Mouse (Mus musculus) thymus, postnatal 25 days (tissue): ENCODE measurements around the gene Pld1.
A peak's percentile ranks its signal among the peaks of the same experiment; 100 is the strongest.

Source experiments
- DNase-seq: peaks from one replicate; pipeline ENCODE4 v3.0.0; 2022

Gene Pld1

DNA sequence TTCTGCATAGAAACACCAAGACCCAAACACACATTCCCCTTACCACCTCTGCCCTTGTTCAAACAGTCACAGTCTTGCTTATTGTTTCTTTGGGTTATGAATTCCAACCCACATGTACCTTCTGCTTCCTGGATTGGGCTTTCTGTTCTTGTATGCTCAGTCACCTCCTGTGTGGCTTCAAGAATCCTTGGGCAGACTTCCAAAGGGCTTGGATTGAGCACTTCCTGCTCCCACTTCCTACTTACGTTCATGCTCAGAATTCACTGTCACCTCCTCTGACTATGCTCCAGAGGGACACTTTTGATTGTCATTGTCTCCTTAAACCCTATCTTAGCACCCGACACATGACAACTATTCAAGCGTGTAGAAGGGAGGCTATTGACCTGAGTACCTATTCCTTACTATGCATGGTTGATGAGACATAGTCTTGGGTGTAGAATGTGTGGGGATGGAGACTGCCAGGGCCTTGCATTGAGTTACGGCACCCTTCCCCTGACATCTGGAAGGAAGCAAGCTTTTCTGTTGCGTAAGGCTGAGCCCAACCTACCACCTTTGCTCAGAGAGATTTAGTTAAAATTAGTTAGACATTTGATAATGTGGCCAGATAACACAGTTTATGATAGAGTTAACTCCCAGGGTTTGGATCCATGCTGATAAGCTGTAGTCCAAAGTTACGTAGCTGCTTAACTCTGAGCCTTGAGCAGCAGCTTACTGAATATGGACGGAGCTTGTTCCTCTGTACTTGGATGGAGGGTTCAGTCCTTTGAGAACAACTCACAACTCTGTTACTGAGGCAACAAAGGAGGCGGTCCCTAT is 55.9 kb downstream of the Pld1 start:
- no peak for DNase-seq

DNA sequence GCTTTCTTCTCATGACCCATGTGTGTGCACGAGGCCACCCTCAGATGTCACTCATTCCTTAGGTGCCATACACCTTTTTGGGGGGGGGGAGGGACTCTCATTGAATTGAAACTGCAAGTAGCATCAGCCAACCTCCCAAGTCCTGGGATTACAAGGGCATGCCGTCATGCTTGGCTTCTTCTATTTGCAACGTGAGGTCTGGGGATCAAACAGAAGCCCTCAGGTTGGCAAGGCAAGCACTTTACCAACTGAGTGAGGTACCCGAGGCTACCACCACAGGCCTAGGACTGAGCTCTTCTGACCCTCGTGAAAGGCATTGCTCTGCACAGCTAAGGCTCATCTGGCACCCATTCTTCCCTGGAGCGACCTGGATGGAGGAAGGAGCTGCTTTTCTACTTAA is 65.8 kb downstream of the Pld1 start:
- DNase-seq, result no peak

DNA sequence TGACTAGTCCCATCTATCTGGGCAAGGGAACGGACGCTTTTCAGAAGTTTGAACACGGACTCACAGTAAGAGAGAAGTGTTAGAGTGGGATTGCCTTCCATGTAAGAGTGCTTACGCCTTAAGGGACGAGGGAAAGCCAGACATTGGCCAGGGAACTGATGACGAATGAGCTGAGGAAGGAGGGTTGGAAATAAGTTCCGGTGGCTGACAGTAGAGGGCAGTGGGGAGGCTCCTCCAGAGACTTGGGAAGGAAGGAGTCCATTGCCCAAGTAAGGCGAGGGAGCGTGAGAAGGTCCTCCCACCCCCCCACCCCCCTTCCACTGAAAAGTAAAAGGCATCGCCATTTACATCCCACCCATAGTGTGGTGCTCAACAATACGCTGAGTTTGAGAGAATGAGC is 69.2 kb downstream of the Pld1 start:
- DNase-seq, result no peak

DNA sequence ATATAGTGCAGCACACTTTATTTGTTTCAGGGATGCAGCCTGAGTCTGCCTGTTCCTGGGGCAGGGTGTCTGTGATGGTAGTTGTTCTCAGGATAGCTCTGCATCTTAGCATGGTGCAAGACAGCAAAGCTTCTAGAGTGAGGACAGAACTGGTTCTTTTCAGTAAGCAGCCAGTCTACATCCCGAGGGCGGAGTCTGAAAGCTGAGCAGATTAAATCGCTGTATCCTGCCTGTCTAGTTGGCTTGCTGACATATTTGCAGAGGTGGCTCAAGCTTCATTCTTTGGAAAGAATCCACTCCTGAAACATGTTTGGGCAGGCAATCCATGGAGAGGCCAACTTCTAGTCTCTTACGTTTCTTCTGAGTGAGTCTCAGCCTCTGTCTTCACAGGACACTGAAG is 69.9 kb downstream of the Pld1 start:
- no peak for DNase-seq

DNA sequence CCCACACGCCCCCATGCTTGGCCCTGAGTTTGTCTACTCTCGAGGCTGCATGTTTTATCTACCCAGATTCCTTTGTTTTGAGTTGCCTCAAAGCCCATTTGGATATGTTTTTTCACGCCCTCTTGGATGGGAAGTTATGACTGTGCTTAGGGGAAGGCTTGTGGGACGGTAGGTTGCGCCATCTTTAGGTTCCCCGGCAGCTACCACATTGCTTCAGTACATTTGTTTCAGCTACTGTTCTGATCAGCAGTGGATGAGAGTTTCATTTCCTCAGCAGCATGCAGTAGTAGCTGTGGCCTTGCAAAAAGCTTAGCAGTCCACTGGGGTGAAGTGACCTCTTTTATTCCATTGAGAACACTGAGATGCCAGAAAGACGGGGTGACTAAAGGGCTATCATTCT is 73.7 kb downstream of the Pld1 start:
- no peak for DNase-seq

DNA sequence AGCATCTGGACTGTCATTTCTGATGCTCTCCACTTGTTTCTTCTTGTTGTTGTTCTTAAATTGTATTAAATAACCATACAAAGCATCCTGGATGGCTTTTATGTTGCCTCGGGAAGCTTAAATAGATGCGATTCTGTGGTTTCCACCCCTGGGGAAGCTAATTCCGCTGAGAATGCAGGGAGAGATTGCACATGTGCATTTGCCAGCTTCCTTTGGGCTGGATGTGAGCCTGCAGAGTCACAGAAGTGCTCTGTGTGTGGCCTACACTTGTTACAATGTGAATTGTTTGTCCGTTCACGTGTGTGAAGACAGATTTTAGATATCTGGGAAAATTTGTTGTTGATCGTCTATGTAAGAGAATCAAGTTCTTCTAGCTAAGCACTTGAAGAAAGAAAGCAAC is 74.9 kb downstream of the Pld1 start:
- DNase-seq, result no peak

DNA sequence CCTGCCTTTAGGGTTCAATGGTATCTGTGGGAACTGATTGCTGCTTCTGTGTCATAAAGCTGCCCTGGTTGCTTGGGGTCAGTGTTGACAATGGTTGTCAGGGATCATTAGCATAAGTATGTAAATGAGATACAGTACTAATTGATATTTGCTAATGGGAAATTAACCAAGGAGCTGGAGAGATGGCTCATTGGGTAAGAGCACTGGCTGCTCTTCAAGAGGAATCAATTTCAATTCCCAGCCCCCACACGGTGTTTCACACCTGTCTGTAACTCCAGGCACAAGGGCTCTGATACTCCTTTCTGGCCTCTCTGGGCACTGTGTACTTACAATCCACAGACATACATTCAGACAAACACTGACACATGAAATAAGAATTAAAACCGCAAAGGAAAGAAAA is 78.5 kb downstream of the Pld1 start:
- DNase-seq, result no peak

DNA sequence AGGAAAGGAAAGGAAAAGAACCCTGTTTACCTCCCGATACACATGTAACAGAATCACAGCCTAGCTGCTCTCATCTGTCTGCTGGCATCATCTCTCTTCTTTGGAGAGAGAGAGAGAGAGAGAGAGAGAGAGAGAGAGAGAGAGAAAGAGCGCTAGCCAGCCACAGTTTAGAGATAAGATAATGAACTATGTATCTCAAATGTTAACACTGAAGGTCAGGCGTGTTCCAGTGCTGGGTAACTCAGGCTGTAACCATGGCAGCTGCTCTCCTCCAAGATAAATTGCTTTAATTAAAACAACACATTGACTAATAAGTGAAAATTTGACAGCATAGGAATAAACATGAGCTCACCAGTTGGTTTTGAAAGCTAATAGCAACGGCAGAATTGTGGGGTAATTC is 81.2 kb downstream of the Pld1 start:
- no peak for DNase-seq

DNA sequence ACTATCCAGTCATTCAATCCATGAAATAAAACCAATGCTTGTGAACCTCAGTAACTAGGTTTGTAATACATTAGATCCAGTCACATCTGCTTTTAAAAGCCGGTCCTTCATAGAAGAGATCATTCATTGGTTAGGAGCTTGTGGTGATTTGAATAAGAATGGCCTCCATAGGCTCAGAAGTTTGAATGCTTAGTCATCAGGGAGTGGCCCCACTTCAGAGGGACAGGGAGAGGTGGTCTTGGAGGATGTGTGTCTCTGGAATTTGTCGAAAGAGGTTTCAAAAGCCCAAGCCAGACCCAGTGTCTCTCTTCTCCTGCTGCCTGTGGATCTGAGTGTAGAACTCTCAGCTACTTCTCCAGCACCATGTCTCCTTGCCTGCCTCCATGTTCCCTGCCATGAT is 81.9 kb downstream of the Pld1 start:
- DNase-seq, result no peak

DNA sequence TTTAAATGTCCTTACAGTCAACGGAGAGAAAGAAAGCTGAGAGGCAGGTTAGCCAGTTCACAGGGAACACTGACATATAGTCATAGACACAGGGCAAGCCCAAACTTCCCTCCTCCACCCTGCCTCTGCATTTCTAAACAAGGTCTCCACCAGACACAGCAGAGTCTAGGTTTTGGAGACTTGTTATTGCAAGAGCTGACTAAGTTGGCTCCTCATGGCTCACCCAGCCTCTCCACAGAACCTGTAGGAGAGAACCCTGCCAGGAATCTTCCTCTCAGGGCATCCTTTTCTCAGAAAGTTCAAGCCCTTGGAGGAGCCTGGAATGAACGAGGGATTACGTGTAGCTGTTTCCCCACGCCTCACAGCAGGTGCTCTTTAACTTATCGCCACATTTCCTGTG is 83.7 kb downstream of the Pld1 start:
- no peak for DNase-seq

DNA sequence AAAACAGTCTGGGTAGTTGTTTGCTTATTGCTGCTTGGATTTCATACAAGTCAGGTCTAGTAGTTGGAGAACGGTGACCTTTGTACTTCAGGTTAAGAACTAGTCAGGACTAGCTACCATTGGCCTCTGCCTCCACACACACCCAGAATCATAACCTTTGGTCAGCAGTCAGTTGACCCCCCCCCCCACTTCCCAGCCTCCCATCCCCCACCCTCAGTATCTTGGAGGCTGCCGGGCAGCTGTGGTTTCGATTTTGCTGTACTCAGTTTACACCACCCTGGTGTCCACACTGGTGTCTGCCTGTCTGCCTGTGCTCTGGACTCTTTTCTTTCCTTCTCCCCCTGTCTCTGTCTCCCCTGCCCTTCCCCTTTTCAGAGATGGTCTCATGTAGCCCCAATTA is 88.4 kb downstream of the Pld1 start:
- no peak for DNase-seq

DNA sequence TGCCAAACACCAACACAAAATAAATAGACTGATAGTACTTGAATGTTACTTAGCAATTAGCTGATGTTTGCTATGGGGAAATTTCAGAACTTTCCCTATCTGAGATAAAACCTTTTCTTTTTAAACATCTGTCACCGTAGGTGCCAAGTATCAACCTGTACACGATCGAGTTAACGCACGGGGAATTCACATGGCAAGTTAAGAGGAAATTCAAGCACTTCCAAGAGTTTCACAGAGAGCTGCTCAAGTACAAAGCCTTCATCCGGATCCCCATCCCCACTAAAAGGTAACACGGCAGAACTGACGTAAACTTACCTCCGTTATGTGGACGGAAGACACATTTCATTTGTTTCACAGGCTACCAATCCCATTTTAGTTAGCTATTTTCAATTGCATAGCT is 90.0 kb downstream of the Pld1 start:
- no peak for DNase-seq

DNA sequence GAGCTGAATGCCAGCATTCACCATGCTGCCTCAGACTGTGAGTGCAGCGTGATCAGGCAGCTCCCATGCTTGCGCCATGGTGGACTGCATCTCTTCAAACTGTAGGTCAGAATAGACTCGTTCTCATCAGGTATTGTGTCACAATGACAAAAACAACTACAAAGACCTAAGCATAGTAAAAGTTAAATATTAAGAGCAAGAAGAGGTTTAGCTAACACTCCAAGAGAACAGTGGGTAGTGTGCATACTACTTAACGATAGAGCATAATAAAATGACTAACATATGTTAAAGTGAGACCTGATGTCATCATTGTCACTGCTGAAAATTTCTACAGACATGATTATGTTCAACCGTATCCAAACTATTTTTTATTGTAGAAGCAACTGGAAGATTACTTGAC is 92.4 kb downstream of the Pld1 start:
- DNase-seq, result no peak

DNA sequence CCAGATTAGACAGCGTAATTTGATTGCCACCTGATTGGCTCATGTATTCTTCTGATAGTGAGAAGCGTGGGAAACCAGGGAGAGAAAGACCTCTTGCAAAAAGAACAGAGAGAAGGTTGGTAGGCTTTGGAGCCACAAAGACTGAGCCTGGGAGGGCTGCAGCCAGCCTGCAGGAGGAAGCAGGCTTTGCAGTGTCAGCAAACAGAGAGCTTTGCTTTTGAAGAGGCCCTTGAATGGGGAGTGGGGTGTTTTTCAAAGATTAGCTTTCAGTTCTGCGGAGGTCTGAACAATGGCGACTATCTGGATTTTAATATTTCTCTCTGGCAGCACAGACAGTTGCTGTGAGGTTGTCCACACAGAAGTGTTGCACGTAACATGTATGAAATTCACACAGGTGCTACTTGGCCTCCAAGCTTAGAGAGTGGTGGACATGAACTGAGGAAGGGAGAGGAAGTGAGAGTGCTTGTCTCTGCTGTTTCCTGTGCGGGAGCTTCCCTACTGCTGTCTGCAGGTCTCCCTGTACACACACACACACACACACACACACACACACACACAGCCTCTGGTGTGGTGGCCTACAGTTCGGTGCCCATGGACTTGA is 93.2 kb downstream of the Pld1 start:
- peak; percentile 49 for DNase-seq

DNA sequence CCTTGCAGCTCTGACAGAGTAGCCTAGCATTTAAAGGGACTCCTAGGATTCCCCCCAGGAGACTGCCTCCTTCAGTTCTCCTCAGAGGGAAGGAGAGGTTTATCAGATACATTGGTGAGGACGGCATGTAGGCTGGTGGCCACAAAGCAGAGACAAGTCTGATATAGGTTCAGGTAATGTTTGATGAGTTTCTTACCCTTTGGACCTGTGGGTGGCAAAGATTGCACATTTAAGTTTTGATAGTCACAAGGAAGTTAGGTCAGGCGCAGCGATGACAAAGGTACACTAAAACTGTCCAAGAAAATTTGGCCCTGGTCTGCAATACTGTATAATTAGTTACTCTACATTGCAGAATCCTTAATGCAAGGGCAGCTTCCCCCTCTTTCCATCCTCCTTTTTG is 95.4 kb downstream of the Pld1 start:
- DNase-seq, result no peak

DNA sequence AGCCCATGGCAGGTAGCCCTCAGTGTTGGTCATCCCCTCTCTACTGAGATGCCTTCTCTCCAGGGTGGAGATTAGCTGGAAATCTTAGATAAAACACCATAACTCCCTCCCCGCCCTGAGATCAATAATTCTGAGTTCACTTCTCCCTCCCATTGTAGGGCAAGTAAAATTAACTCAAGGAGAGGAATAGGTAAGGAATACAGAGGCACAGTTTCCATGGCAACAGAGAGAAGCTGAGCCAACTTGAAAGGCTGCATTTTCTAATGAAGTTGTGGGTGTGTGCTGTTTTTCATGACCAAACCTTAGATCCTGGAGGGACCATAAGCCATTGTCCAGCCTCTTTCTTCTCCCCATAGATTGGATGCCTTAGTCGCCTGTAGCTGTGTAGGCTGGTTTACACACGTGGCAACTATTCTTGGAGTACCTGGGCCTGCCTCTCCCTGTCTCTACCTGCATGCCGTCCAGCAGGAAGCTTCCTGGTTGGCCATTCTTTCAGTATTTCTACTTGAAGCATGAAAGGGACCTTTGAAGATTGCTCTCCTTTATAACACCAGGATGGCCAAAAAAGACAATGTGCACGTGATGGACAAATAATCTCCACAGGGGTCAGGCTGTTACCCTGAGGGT is 96.3 kb downstream of the Pld1 start:
- no peak for DNase-seq

DNA sequence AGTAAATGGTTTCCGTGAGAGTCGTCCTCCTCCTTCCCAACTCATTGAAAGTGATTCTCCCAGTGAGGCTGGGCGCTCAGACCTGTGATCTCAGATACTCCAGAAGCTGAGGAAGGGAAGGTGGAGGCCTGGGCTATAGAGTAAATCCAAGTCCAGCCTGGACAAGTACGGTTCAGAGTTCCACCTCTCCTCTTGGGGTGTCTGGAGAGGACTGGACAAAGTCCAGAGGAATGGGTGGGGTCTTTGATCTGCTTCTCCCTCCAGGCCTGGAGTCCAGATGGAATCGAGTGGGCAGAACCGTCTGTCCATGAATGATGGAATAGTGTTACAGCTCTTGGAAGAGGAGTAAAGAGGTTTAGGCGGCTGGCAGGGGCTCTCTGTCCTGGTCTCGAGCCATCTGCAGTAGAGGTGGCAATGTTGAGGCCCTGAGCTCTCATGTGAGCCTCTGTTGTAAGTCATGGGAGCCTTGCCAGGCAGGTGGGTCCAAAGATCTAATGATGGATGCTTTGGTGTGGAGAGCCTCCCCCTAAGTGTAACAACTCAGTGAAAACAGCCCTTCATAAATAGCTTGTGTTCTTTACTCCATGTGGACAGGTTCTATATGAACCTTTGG is 98.9 kb downstream of the Pld1 start:
- DNase-seq, result no peak

DNA sequence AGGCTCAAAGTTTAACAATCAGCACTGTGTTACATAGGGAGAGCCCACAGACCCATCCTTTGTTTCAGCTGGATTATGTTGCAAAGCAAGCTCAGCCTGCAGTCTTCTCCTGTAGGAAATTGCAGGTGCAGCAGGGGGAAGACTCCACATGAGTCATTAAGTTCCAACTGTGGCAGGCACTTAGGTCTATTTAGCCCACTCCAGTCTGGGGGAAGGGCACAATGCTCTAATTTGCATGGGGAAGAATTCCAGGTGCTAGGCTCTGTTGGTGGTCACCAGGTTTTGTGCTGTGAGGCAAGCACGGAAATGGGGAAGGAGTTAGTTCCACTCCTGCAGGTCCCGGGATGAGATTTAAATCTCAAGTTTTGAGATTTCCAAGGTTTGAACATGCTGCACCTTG is 99.6 kb downstream of the Pld1 start:
- no peak for DNase-seq

DNA sequence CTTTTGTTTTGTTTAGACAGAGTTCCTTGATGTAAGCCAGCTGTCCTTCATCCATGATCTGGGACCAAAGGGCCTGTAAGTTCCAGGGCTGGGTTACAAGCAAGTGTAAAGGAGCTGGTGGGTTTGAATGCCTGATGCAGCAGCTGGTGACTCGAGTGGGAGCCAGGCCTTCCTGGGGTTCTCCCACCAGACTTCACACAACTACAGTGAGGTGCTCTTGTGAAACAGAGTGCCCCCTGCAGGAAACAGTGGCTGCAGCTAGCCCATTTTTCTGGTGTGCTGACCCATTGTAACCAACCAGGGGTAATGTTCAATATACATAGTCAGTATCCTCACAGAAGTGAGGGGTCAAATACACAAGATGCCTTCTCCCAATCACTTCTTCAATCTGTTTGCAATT is 101.3 kb downstream of the Pld1 start:
- DNase-seq, result peak; percentile 18

DNA sequence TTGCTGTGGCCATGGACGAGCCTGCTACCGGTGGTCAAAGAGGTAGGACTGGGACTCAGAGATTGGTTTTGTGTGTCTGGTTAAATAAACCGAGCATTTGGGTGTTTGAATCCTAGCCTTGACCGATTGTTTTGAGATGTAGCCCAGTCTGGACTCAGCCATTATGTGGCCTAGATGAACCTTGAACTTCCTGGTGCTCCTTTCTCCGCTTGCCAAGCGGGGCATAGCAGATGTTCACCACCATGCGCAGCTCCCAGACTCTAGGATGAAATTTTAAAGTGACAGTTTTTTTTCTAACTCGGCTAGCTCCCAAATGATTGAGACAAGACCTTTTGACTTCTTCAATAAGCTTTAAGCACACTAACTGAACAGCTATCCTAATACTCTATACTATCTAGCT is 102.7 kb downstream of the Pld1 start:
- DNase-seq, result no peak

DNA sequence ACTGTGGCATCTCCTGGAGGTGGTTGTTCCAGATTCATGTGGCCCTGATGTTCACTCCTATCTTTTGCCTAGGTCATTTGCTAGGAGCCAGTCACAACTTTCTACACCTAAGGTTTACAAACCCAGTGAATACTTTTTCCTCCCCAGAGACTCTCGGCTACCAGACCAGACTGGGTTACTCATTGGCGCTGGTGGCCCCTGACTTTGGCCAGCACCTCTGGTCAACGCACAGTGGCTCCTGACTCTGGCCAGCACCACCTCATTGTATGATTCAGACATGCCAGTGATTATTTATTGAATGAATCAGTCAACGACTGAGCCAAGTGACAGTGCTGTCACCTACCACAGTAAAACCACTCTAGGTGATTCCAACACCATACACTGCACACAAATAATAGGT is 103.9 kb downstream of the Pld1 start:
- no peak for DNase-seq

DNA sequence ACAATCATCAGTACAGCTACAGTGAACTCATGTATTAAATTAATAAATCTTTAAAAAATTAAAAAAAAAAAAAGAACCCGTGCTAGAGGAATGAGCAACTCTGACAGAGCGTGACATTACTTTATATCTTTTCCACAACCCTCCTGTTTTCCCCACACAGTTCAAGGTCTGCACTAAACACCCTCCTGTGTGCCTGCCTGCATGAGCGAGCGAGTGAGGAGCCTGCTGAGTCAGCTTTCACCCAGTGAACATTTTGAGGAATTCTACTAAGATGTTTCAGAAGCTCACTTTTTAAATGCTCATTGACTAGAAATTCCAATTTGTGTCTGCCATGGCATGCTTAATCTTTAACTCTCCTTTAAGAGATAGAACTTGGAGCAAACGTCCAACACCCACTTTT is 109.1 kb downstream of the Pld1 start:
- no peak for DNase-seq

DNA sequence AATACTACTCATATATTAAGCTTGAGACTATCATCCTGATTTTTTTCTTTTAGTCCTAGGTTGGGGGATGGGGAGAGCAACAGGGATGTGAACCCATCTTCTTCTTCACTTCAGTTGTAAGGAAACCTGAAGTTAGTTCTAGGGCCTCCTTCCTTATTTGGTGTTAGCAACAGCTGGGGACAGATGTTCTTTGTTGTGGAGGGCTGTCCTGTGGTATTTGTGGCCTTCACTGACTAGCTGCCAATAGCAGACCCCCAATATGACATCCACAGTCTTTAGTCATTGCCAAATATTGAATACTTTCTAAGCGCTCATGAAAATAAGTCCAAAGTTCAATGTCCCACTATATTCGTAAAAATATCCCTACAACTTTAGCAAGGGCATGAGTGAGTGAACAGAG is 111.0 kb downstream of the Pld1 start:
- no peak for DNase-seq

DNA sequence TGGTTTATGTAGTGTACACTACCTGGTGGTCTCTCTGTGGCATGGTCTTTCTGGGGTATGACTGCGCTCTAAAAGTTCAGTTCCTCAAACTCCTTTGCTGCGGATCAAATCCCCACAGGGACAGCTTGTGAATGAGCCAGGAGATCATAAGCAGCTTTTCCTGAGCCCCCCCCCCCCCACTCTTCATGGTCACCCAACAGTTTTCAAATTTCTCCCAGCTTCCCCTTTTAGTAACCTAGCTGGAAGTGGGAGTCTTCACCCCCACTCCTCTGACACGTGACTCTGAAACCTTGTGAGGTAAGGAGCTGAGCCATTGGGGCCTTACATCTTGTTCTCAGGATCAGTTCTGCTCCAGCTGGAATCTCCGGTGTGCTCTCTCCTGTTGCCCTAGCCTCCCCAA is 114.6 kb downstream of the Pld1 start:
- DNase-seq, result no peak
